Mouse (Mus musculus) liver, embryonic 14.5 days (tissue): ENCODE data around the gene Gm6588. TPM values are rescaled to one million over a fixed set of nuclear protein-coding genes. Genes with fewer than 3 reads are reported as not detected.

Source experiments
- ATAC-seq: fragments of 200-750 bp; cut with Nextera tagmentation; 2 replicates; pipeline ENCODE4 v1.8.0; 2017; ENCODE audit warnings: moderate number of reproducible peaks, mild to moderate bottlenecking, moderate library complexity; ENCODE audit not compliant: insufficient read depth
- DNase-seq, 3 experiments: peaks; one replicate each; pipeline ENCODE4 v3.0.0-alpha.2; 2012 to 2013; ENCODE audit warnings: low read depth in 3 of 3, low spot score in 3 of 3
- H3K27ac ChIP-seq: fragments of 300-500 bp; sonication (generic); 2 replicates; pipeline ENCODE4 v1.5.1; 2014; ENCODE audit warnings: moderate library complexity, mild to moderate bottlenecking, control low read depth, inconsistent platforms
- H3K27me3 ChIP-seq: fragments of 300-500 bp; sonication (generic); 2 replicates; pipeline ENCODE4 v1.6.1; 2014; ENCODE audit warnings: mild to moderate bottlenecking, low read length, moderate library complexity; ENCODE audit not compliant: control insufficient read depth, insufficient read depth
- H3K36me3 ChIP-seq: fragments of 300-500 bp; sonication (generic); replicated peaks from 2 replicates; pipeline ENCODE4 v1.6.1; 2014; ENCODE audit warnings: low read depth; ENCODE audit not compliant: control insufficient read depth, insufficient read depth
- H3K4me1 ChIP-seq, 2 experiments: fragments of 200-500 bp in 1 of 2; fragments of 300-500 bp in 1 of 2; sonication (generic) in 1 of 2; replicated peaks; 2 replicates each; pipeline ENCODE4 v1.6.1; 2012 to 2014; ENCODE audit warnings: antibody characterized with exemption in 1 of 2, inconsistent platforms in 1 of 2, low read length in 1 of 2; ENCODE audit not compliant: control insufficient read depth in 2 of 2, insufficient read depth in 2 of 2
- H3K4me2 ChIP-seq: fragments of 300-500 bp; sonication (generic); 2 replicates; pipeline ENCODE4 v1.6.1; 2014; ENCODE audit warnings: low read depth, mild to moderate bottlenecking, control low read depth, moderate library complexity
- H3K4me3 ChIP-seq, 2 experiments: fragments of 200-500 bp in 1 of 2; fragments of 300-500 bp in 1 of 2; sonication (generic) in 1 of 2; 2 replicates each; pipeline ENCODE4 v1.5.1; 2012 to 2014; ENCODE audit warnings: low read depth in 2 of 2, low read length in 2 of 2, mild to moderate bottlenecking in 2 of 2, control low read depth in 1 of 2, inconsistent platforms in 1 of 2, moderate library complexity in 1 of 2; ENCODE audit not compliant: insufficient read depth in 1 of 2
- H3K9ac ChIP-seq: fragments of 300-500 bp; sonication (generic); replicated peaks from 2 replicates; pipeline ENCODE4 v1.6.1; 2014; ENCODE audit warnings: mild to moderate bottlenecking, control low read depth, moderate library complexity
- H3K9me3 ChIP-seq: fragments of 300-500 bp; sonication (generic); 2 replicates; pipeline ENCODE4 v1.6.1; 2016; ENCODE audit warnings: low read length, mixed read lengths; ENCODE audit not compliant: control insufficient read depth
- CTCF ChIP-seq: IDR thresholded peaks from 2 replicates; pipeline ENCODE4 v1.5.1; 2016; ENCODE audit warnings: antibody characterized with exemption, low read depth, control low read depth
- EP300 ChIP-seq: IDR thresholded peaks from 2 replicates; pipeline ENCODE4 v1.6.1; 2016; ENCODE audit warnings: antibody characterized with exemption, low read depth
- WGBS: fragments of 180-500 bp; shearing (Covaris S2); extraction: QIAGEN DNeasy Blood & Tissue Kit; methylation state at CpG from one replicate; pipeline ENCODE4 v1.1.7; 2014; ENCODE audit not compliant: insufficient replicate concordance; 5-methylcytosine and 5-hydroxymethylcytosine counted together
- polyA plus RNA-seq, 2 experiments: library from polyadenylated mRNA; depleted of rRNA in 1 of 2; stranded (reverse) in 1 of 2; unstranded in 1 of 2; fragments of >200 nt; fragmentation: Nextera tagmentation in 1 of 2; extraction: Ambion mirVana in 1 of 2; gene quantifications; 2 replicates each; pipeline versions ENCODE4 v1.2.1 to v1.2.3; 2012 to 2014

Gm6588 gene
- polyA plus RNA-seq, 2 experiments, result not detected

- 40% methylated on average over 7 of the region's 7 CpGs for WGBS
- peaks cover 3% of the 10 kb centered on the region; the same call in 1 of the 2 replicates for H3K27me3 ChIP-seq
- H3K27ac ChIP-seq, result no peak overlapping the region
Measured at GRCm38 (mm10) chr5:112426635-112427034, 22.6 kb upstream of the Gm6588 start.

GRCm38 (mm10) chr5:112427283-112427682 is 21.9 kb upstream of the Gm6588 start:
- Histone ChIP-seq H3K4me2 (no peak overlapping the region), H3K36me3 (no peaks in the 10 kb centered on the region), H3K27me3 (peaks cover 3% of the 10 kb centered on the region; the same call in 1 of the 2 replicates), H3K4me1 (no peaks in the 10 kb centered on the region), H3K27ac (no peak overlapping the region), H3K9me3 (no peaks in the 10 kb centered on the region), H3K4me3 (no peak overlapping the region), H3K9ac (no peak overlapping the region)
- WGBS, result 27% methylated on average over 2 of the region's 2 CpGs
- TF ChIP-seq CTCF (peak; percentile 89), EP300 (no peak)
- ATAC-seq, result no peak
- peak in 1 of 3 experiments; percentile 13 for DNase-seq

More at GRCm38 (mm10) chr5:112426635-112427034, 22.6 kb upstream of the Gm6588 start:
- Histone ChIP-seq H3K9me3 (no peaks in the 10 kb centered on the region), H3K36me3 (no peaks in the 10 kb centered on the region), H3K4me3 (no peak overlapping the region), H3K4me1 (no peaks in the 10 kb centered on the region), H3K4me2 (no peak overlapping the region), H3K9ac (no peak overlapping the region)
- no peak for TF ChIP-seq EP300
- ATAC-seq (no peak), DNase-seq (no peak)

GRCm38 (mm10) chr5:112428944-112429343 is 20.3 kb upstream of the Gm6588 start:
- TF ChIP-seq EP300 (no peak), CTCF (peak; percentile 82)
- H3K9me3 ChIP-seq, result no peaks in the 10 kb centered on the region
- no peak for ATAC-seq
- no peak overlapping the region for H3K4me2 ChIP-seq
- no peak overlapping the region for H3K27ac ChIP-seq
- H3K4me1 ChIP-seq, result no peaks in the 10 kb centered on the region
- H3K4me3 ChIP-seq, result no peak overlapping the region
- peaks cover 3% of the 10 kb centered on the region for H3K27me3 ChIP-seq
- H3K36me3 ChIP-seq, result no peaks in the 10 kb centered on the region
- H3K9ac ChIP-seq, result no peak overlapping the region
- 15% methylated on average over 19 of the region's 19 CpGs for WGBS
- peak in 1 of 3 experiments; percentile 6 for DNase-seq

GRCm38 (mm10) chr5:112431120-112431775 is 18.0 kb upstream of the Gm6588 start:
- WGBS, result 24% methylated on average over 14 of the region's 14 CpGs
- Histone ChIP-seq H3K27ac (no peak overlapping the region), H3K4me2 (no peak overlapping the region), H3K9me3 (no peaks in the 10 kb centered on the region), H3K4me3 (no peak overlapping the region), H3K9ac (no peak overlapping the region), H3K27me3 (peaks cover 3% of the 10 kb centered on the region), H3K4me1 (no peaks in the 10 kb centered on the region), H3K36me3 (no peaks in the 10 kb centered on the region)
- ATAC-seq (no peak), DNase-seq (no peak)
- TF ChIP-seq EP300 (no peak), CTCF (no peak)

- DNase-seq (no peak), ATAC-seq (no peak)
- H3K27ac ChIP-seq, result no peak overlapping the region
- no peak overlapping the region for H3K4me3 ChIP-seq
- no peaks in the 10 kb centered on the region for H3K4me1 ChIP-seq
- no peak overlapping the region for H3K9ac ChIP-seq
- no peak overlapping the region for H3K4me2 ChIP-seq
- WGBS, result 61% methylated on average over 5 of the region's 5 CpGs
- no peaks in the 10 kb centered on the region for H3K9me3 ChIP-seq
- H3K27me3 ChIP-seq, result peaks cover 3% of the 10 kb centered on the region
- no peaks in the 10 kb centered on the region for H3K36me3 ChIP-seq
- no peak for TF ChIP-seq EP300
- no peak for TF ChIP-seq CTCF
Measured at GRCm38 (mm10) chr5:112432033-112432432, 17.2 kb upstream of the Gm6588 start.
